Mouse (Mus musculus): ENCODE measurements around the gene Tcf7l1.

Tcf7l1 gene

DNA sequence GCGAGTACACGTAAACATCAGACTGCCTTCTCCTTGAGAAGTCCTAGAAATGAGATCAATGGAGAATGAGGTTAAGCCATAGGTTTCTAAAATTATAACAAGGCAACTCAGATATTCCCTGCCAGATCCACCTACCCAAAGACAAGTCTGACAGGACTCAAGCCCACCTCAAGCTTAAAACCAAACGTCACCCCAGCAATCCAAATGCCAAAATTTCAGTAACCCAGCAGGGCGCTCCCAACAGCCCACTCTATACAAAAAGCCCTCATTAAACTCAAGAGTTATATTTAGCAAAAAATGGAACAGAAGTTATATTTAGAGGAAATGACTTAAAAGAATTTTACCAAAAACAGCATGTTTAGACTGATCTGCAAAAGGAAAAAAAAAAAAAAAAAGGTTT lies 5.3 kb downstream of the Tcf7l1 start:
- DNase-seq: no peak

DNA sequence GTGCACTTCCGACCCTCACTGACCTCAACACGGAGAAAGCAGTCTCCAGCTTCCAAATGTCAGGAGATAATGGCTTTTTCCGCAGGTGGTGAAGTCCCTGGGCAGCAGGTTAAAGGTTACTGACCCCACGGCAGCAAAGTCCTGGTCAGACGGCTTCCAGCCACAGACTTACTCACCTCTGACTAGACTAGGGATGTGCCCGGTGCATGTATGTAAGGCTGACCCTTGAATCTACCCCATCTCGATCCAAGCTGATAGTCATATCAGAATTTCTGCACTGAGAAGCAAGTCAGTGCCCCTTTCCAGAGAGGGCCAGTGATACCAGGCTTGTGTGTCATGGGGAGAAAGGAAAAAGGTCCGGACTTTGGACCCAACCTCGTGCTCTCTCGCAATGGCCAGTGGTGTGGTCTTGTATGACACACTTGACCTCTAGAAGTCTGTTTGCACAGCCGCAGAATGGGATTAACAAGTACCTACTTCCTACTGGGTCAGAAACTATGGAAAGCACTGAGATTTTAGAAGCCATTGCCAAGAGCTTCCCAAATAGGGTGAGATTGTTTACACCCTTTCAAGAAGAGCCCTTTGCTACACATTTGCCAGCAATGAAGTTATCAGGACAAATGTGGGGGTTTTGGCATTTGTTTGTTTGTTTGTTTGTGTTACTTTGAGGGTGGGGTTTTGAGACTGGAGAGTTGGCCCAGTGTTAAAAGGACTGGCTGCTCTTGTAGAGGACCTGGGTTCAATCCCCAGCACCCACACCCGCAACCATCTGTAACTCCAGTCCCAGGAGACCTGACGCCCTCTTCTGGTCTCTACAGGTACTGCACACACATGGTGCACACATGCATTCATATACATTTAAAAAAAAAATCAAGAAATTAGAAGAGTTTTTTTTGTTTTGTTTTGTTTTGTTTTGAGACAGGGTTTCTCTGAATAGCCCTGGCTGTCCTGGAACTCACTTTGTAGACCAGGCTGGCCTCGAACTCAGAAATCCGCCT lies 10.0 kb downstream of the Tcf7l1 start:
- DNase-seq: peak; percentile 16

DNA sequence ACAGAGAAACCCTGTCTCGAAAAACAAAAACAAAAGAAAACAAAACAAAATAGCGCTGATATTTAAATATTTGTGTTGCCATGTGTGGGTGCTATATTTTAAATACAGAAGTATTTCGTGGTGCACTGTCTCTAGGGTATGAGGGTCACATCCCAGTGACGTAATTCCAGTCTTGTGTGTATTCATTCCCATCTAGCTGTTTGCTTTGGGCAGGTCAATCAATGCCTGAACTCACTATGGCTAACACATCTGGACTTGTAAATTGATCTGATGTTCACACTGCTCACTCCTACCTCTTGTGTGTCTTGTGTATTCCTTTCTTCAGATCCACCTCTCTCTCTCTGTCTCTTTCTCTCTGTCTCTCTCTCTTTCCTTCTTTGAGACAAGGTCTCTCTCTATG lies 11.8 kb downstream of the Tcf7l1 start:
- DNase-seq: no peak

DNA sequence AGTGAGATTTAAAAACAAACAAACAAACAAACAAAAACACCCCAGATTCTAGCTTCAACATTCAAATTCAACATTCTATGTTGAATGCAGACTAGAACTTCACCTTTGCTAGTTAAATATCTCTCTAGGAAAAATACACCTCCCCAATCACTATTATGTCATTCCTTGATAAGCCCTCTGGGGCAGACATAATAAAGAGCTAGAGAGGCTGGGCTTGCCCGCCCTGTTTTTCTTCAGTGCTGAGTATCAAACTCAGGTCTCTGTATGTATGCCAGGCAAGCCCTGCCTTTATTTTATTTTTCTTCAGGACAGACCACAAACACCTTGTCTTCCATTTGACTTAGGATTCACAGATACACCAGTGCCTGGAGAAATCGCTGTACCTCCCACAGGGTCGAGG lies 14.8 kb downstream of the Tcf7l1 start:
- DNase-seq: no peak

DNA sequence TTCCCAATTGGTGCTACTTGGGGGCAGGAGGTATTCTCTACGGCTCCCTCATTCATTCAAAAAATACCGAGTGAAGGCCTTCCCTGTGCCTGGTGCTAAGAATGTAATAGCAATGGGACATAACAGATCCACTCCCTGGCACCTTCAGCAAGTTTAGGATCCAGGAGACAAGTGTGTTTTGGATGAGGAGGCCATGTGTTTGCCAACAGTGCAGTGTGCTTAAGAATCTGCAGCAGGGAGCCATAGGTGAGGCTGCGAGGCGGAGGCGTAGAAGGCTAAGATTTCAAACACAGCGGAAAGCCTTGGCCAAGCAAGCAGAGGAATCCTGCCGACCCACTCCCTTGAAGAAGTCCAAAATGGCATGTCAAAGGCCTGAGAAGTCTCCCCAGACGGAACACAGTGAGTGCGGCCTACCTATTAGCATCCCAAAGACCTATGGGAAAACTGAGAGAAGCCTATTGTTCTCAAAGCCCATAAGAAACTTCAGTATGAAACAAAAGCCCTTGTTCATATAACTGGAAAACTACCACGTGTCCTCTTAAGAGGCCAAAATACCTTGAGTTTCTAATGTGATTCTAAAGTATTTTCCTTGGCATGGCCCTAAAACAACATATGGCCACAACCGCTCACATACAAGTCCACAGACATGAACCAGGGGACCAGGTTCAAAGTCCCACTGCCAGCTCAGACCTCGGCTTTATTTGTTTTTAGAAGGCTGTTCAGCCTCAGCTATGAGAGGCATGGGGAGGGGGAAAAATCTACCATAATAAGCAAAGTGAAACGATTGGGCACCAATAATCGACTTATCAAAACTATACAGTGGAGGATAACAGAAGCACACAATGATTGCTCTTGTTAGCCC lies 18.9 kb downstream of the Tcf7l1 start:
- no peak for DNase-seq

DNA sequence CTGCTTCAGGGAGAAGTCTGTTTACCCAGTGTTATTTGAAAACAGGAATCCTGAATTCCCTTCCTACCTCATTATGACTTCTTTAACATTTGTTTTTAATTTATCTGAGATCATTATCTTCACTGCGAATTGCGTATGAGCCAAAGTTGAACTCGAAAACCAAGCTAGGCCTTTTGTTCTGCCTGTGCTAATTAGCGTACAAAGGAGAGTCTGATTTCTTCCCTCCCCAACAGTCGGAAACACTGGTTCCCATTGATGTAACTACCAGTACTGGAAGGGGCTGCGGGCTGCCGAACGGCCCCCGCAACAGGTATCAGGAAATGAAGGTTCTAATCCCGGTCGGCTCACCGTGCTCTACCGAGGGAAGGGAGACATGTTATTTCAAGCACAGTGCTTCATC lies 19.7 kb downstream of the Tcf7l1 start:
- no peak for DNase-seq

DNA sequence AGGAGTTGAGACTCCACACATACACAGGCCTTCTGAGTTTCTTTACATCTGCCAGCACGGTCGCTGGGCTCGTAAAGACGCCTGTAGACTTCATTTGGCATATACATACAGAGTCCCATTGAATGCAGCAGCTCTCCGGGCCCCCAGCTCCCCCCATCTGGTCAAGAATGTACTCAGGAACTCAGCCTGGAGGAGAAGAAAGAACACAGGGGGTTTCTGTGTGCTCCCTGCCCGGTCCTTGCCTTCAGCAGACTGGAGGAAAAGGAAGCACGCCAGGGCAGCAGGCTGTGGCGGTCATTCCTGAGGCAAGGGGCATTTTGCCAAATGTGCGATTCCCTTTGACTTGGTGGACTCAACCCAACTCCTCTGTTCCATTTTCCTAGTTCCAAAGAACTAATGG lies 20.2 kb downstream of the Tcf7l1 start:
- DNase-seq: peak; percentile 84

DNA sequence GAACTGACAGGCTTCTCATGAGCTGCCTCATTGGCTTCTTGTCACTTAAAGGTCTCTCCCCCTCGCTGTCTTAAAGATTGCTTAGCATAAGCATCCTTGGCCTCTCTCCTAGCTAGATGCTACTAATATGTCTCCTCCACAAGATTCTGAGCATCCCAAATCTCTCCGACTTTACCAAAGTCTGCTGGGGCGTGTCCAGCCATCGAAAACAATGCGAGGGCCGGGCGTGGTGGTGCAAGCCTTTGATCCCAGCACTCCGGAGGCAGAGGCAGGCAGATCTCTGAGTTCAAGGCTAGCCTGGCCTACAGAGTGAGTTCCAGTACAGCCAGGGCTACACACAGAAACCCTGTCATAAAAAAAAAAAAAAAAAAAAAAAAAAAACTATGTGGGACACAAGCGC lies 21.0 kb downstream of the Tcf7l1 start:
- DNase-seq: no peak

DNA sequence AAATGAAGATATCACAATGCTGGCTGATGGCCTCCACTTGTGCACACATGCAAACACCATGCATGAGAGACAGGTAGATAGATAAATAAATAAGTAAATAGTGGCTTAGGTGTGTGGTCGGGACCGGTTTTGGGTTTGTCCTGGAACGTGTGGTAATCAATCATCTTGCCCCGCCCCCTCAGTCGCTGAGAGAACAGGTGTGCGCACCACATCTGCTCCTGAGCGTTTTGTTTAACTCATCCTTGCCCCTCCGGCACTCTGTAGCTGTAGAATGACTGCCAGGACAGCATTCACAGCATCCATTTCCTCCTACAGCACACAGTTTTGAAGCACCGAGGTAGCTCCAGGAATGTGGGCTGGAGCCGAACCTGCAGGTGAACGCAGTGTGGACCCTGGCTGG lies 25.4 kb downstream of the Tcf7l1 start:
- no peak for DNase-seq

DNA sequence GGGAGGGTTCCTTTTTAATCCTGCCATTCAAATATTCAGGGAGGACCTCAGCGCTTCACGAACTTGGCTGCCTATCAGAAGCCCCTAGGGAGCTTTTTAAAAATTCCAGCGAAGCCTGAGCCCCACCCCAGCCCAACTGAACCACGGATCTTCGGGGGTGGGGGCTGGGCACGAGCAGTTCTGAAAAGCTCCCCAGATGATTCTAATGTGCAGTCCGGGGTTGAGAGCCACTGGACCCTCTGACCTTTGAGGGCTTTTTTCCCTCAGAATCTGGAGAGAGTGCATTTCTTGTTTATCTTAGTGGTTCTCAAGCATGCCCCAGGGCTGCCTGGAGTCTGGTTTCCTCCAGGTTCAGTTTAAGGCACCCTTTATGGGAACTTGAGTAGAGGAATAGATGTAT lies 27.4 kb downstream of the Tcf7l1 start:
- peak; percentile 11 for DNase-seq

DNA sequence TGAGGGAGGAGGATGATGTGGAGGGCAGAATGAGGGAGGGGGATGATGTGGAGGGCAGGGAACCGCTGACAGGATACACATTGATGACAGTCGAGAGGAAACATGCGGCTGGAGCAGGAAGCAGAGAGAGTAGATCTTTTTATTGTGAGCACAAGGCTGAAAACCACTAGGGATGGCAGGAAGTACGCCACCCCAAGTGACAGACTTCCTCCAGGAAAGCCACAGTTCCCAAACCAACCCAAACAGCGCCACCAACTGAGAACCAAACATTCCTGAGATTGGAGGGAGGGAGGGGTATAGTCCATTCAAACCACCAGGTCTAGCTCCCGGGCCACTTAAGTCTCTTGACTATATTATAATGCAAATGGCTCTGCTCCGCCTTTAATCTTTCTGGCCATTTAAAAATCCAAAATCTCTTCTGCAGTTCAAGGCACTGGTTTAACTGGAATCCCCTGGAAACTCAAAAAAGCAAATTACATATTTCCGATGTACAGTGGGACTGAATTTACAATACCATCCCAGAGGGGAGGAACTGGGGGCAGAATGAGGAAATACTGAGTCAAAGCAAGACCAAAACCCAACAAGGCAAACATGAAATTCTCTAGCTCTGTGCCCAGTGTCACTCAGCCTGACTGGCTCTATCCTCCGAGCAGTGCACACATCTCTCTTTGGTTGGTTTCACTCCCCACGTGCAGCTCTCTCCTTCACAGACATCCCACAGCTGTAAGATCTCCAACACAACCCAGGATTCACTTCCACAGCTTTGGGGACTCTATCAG lies 30.6 kb downstream of the Tcf7l1 start:
- DNase-seq: peak; percentile 22

DNA sequence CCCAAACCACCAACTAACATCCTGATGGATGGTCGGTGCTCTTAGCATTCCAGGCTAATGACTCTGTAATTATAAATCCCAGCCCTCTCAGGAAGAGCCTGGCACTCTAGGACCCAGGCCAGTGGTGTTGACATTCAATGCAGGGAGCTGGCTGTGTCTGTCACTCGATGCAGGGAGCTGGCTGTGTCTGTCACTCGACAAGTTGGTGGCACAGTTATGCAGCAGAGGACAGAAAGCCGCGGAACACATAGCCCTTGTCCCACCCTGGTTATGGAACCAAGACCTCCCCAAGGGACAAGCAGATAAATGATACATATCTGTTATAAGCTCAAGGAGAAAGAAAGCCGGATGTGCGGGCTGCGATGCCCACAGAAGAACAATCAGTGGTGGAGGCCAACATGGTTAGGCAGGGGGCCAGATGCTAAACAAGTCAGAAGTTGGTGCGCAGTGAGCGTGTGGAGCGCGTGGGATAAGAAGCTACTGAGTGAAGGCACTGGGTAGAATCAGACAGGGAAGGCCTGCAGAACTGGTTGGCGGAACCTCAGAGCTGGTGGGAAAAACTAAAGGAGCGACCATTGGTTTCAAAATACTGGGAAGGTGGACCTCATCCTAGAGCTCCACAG lies 33.7 kb downstream of the Tcf7l1 start:
- DNase-seq: peak; percentile 70

DNA sequence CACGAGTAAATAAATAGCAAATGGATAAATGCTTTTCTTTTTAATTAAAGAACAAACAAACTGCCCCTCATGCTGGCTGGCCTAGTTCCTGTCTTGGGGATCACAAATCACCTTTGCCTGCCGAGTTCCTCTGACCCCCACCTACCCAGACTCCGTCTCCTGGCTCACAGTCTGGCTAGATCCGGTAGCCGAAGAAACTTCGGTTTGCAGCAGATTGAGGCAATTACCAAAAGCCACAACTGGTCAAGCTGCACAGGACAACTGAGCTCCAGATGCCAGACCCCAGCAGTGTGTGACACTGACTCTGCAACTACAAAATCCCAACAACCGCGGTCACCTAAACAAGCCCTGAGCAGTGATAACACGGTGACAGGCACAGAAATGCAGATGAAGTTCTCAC lies 34.8 kb downstream of the Tcf7l1 start:
- no peak for DNase-seq

DNA sequence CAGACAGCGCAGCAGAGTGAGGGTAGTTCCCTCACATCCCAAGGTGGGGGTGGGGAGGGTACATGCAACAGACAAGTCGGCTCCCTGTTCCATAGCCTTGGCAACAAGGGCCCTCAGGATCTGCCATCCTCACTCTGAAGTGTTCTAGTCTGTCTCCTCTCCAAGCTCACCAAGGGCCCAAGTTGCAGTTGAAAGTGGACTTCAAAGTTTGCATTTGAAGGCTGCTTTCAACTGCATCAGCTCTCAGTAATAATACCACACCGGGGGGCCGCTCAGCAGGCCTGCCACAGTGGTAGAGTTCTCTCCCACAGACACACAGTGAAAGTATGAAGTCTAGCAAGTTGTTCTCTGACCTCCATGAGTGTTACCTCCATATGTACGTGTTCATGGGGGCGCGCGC lies 35.3 kb downstream of the Tcf7l1 start:
- no peak for DNase-seq

DNA sequence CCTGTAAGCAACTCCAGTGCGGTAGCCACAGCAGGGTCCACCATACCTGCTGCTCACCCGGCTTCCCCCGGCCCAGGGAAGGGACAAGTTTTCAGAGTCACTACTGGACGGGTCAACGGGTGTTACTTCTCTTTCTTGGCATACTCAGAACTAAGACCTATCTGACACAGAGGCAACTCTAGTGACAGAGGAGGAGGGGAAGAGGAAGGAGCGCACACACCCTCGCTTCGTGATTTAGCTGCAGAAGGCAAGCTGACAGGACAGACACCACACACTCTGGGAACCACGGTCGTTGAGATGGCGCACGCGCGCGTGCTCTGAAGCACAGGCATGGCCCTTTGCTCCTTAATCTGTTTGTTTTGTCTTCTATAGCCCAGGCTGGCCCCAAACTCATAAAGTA lies 36.2 kb downstream of the Tcf7l1 start:
- DNase-seq: no peak

DNA sequence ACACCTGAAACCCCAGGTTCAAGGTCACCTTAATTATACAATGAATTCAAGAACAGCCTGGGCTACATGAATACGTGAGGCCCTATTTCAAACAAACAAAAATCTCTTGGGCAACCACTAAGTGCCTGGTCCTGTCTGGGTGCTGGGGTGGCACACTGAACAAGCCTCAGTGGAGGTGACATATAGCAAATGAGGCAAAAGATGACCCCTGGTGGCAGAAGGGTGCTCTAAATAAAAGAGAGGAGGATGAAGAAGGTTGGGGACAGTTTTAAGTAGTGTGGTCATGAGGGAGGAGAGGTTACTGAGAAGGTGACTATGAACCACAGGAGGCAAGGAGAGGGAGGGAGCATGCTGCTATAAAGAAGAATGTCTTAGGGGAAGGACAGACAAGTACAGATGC lies 37.8 kb downstream of the Tcf7l1 start:
- DNase-seq: no peak

DNA sequence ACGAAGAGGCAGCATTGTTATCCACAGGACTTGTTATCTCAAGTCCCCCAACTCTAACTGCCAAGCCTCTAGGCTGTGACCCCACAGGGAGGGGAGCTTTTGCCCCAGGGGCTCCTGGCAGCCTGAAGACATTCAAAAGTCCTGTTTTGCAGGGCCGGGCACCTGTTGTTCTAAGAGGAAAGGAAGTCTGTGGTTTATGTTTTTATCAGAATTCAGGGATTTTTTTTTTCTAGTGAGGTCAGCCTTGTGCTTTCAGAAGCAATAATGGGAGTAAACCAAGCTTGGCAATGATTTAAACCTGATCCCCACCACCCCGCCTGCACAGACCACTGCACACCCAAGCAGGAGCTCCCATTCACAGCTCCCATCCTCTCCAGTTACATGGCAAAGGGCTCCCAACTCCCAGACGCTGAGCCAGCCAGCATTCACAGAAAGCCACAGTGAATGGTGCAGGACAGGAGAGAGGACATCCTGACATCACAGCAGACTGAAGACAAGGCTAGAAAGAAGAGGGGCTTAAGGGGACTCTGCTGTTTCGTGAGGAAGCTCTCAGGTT lies 40.1 kb downstream of the Tcf7l1 start:
- DNase-seq: no peak

DNA sequence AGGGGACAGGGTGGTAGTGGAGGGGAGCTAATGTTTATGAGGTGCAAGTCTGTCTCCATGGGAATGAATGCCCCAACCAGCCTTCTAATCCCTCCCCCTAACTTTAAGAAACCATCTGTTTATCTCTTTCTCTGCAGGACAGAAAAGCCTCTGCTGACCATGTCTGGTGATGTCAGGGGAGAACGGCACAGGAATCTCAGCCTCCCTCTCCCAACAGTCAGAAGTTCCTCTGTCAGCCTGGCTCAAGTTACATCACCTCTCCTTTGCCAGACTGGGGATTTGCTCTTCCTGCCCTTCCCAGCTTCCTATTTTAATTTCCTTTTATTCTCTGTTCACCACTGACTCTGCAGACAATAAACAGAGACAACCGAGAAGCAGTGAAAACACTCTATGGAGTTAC lies 40.6 kb downstream of the Tcf7l1 start:
- peak; percentile 26 for DNase-seq

DNA sequence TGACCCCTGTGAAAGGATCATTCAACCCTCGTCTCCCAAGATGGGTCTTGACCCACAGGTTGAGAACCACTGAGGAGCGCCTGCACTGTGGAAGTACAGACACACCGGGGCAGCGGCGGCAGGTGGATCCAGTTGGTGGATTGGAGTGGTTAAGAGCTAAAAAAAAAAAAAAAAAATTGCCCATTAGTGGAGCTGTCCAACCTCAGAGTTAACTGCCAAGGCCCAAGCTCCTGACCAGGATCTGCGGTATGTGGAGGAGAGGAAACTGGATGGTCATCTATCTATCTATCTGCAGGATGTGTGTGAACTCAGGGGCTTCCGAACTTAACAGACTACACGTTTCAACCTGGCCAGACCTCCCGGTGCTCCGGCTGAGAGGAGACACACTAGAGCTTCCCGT lies 41.2 kb downstream of the Tcf7l1 start:
- DNase-seq: no peak

DNA sequence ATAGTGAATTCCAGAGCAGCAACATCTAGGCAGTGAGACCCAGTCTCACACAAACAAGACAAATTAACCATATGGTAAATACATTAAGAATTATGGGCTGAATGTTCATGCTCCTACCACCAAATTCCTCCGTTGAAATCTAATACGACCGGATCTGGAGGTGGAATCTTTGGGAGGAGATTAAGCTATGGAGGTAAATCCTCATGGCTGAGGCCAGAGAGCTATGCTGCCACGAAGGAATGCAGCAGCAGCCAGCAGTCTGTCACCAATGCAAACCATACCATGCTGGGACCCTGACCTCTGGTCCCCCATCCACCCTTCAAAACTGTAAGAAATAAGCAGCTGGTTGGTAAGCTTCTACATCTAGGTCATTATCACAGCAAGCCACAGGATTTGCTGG lies 41.9 kb downstream of the Tcf7l1 start:
- no peak for DNase-seq

DNA sequence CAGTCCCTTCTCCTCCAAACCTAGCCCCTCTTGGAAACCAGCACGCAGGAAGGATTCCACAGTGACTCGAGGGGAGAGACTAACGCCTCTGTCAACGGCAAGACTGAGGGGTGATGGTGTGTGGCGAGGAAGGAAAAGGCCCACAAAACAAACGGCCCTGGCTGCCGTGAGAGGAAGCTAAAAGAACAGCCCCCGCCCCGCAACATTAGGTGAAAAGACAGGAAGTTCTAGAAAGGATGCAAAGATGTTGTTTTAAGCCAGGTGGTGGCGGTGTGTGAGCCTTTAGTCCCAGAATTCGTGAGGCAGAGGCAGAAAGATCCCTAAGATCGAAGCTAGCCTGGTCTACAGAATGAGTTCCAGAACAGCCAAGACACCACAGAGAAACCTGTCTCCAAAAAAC lies 43.3 kb downstream of the Tcf7l1 start:
- no peak for DNase-seq

DNA sequence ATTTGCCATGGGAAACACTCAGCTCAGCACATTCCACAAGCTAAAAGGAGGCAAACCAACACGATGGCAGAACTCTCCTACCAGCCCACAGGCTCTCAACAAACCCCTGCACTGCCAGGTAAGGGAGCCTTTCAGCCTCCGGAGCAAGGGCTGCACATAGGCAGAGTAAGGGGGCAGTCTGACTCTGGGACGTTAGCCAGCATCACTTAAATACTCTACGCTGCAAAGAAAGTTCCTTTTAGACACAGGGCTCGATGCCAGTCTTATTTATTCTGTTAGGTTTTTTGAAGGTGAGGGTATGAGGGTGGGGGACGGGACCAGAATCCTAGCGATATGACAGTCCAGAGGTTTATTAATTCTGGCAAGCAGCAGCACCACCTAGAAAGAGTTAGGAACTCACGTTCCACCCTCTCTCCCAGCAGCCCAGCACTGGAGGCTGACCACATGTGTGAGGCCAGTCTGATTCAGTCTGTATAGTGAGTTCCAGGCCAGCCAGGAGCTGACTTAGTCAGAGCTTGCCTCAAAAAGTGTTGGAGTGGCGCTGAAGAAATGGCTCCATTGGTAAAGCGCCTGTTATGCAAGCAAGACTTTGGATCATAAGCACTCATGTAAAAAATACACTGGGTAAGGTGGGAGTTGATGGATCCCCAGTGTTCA lies 44.8 kb downstream of the Tcf7l1 start:
- DNase-seq: no peak
